Mouse (Mus musculus): ENCODE data around the gene Ric3. TPM values are rescaled to one million over a fixed set of nuclear protein-coding genes. Genes with fewer than 3 reads are reported as not detected.
A peak's percentile ranks its signal among the peaks of the same experiment; 100 is the strongest.

The Ric3 gene
- total RNA-seq, 2 experiments from 2014 or later = 0.55 to 0.95 TPM

- intact Hi-C loops (cut with DNase I) = no loop called here
- DNase-seq = no peak
Observed at GRCm38 (mm10) chr7:109069641-109070040, 13.5 kb downstream of the Ric3 start.

- intact Hi-C loops (cut with DNase I) = no loop called here
Observed at GRCm38 (mm10) chr7:109059536-109059935, 23.6 kb downstream of the Ric3 start.

GRCm38 (mm10) chr7:109050831-109051230, 32.3 kb downstream of the Ric3 start:
- no peak for DNase-seq
- intact Hi-C loops (cut with DNase I) = no loop called here

More at GRCm38 (mm10) chr7:109059536-109059935, 23.6 kb downstream of the Ric3 start:
- no peak for DNase-seq

- no peak for DNase-seq
- intact Hi-C loops (cut with DNase I) = no loop called here
Observed at GRCm38 (mm10) chr7:109045876-109046275, 37.3 kb downstream of the Ric3 start.

GRCm38 (mm10) chr7:109039445-109039844, 43.7 kb downstream of the Ric3 start:
- no peak for DNase-seq
- intact Hi-C loops (cut with DNase I) = no loop called here

- intact Hi-C loops (cut with DNase I) = no loop called here
- no peak for DNase-seq
Observed at GRCm38 (mm10) chr7:109038987-109039386, 44.1 kb downstream of the Ric3 start.

GRCm38 (mm10) chr7:109038121-109038735, 44.9 kb downstream of the Ric3 start:
- no peak for DNase-seq
- intact Hi-C loops (cut with DNase I) = no loop called here

GRCm38 (mm10) chr7:109032054-109032453, 51.1 kb downstream of the Ric3 start:
- DNase-seq = no peak
- intact Hi-C loops (cut with DNase I) = no loop called here

GRCm38 (mm10) chr7:109031331-109031730, 51.8 kb downstream of the Ric3 start:
- no peak for DNase-seq

GRCm38 (mm10) chr7:109029961-109030465, 53.1 kb downstream of the Ric3 start:
- no peak for DNase-seq
- intact Hi-C loops (cut with DNase I) = loop anchor here (2.0 to 5.0 kb wide), 2 partner anchors 78 to 215 kb away; partner anchors contain the start of gene Tub

More at GRCm38 (mm10) chr7:109031331-109031730, 51.8 kb downstream of the Ric3 start:
- intact Hi-C loops (cut with DNase I) = no loop called here

GRCm38 (mm10) chr7:109028204-109028603, 54.9 kb downstream of the Ric3 start:
- peak; percentile 47 to 75 for DNase-seq
- intact Hi-C loops (cut with DNase I) = loop anchor here (1.0 to 5.0 kb wide), 3 partner anchors 61 to 213 kb away; partner anchors contain the start of gene Tub

- intact Hi-C loops (cut with DNase I) = loop anchor here (1.0 to 5.0 kb wide), 3 partner anchors 60 to 213 kb away; partner anchors contain the start of gene Tub
Observed at GRCm38 (mm10) chr7:109027721-109028120, 55.4 kb downstream of the Ric3 start.

GRCm38 (mm10) chr7:109026976-109027375, 56.2 kb downstream of the Ric3 start:
- intact Hi-C loops (cut with DNase I) = loop anchor here (5.0 kb wide), 1 partner anchor 75 kb away; the partner anchor contains the start of gene Tub
- no peak for DNase-seq

More at GRCm38 (mm10) chr7:109027721-109028120, 55.4 kb downstream of the Ric3 start:
- DNase-seq = no peak

GRCm38 (mm10) chr7:109025743-109026142, 57.4 kb downstream of the Ric3 start:
- intact Hi-C loops (cut with DNase I) = loop anchor here (5.0 kb wide), 1 partner anchor 73 kb away; the partner anchor contains the start of gene Tub
- DNase-seq = no peak

GRCm38 (mm10) chr7:109021428-109021827, 61.7 kb downstream of the Ric3 start:
- intact Hi-C loops (cut with DNase I) = loop anchor here (1.0 kb wide), 1 partner anchor 54 kb away; no protein-coding TSS in a partner anchor
- peak; percentile 52 to 71 for DNase-seq

- no peak for DNase-seq
Observed at GRCm38 (mm10) chr7:109019243-109019642, 63.9 kb downstream of the Ric3 start.

GRCm38 (mm10) chr7:109016378-109016923, 66.7 kb downstream of the Ric3 start:
- no peak for DNase-seq
- intact Hi-C loops (cut with DNase I) = no loop called here

More at GRCm38 (mm10) chr7:109019243-109019642, 63.9 kb downstream of the Ric3 start:
- intact Hi-C loops (cut with DNase I) = no loop called here

- intact Hi-C loops (cut with DNase I) = no loop called here
- no peak for DNase-seq
Observed at GRCm38 (mm10) chr7:109014851-109015250, 68.3 kb downstream of the Ric3 start.

GRCm38 (mm10) chr7:109012998-109013625, 70.0 kb downstream of the Ric3 start:
- DNase-seq = no peak
- intact Hi-C loops (cut with DNase I) = no loop called here

- intact Hi-C loops (cut with DNase I) = no loop called here
Observed at GRCm38 (mm10) chr7:109012575-109012974, 70.6 kb downstream of the Ric3 start.

GRCm38 (mm10) chr7:109011596-109012180, 71.4 kb downstream of the Ric3 start:
- intact Hi-C loops (cut with DNase I) = no loop called here

More at GRCm38 (mm10) chr7:109012575-109012974, 70.6 kb downstream of the Ric3 start:
- no peak for DNase-seq

More at GRCm38 (mm10) chr7:109011596-109012180, 71.4 kb downstream of the Ric3 start:
- DNase-seq = no peak
